Mouse (Mus musculus) cerebellum, postnatal 4 days (tissue): Measurements from ENCODE around the gene Catsper3.
A peak's percentile ranks its signal among the peaks of the same experiment; 100 is the strongest.

Experiments used
- DNase-seq, 2 experiments: peaks; one replicate each; pipeline ENCODE4 v3.0.0; 2022; ENCODE audit warnings: low spot score in 2 of 2, mixed read lengths in 1 of 2

Catsper3 gene

GRCm38 (mm10) chr13:55784268-55784667 is at the start of gene Catsper3:
Gene Catsper3 (plus strand): TSS chr13:55784568.
- DNase-seq: no peak

- no peak for DNase-seq
These were observed 46.5 kb upstream of the Catsper3 start for GRCm38 (mm10) chr13:55737885-55738284.

- DNase-seq: no peak
These were observed 42.1 kb upstream of the Catsper3 start for GRCm38 (mm10) chr13:55742306-55742705.

GRCm38 (mm10) chr13:55754380-55754779 is 30.0 kb upstream of the Catsper3 start:
- DNase-seq: no peak

GRCm38 (mm10) chr13:55756789-55757188 is 27.6 kb upstream of the Catsper3 start:
- DNase-seq: no peak

- no peak for DNase-seq
These were observed 26.7 kb upstream of the Catsper3 start for GRCm38 (mm10) chr13:55757645-55758044.

- no peak for DNase-seq
These were observed 23.8 kb upstream of the Catsper3 start for GRCm38 (mm10) chr13:55760576-55760975.

- no peak for DNase-seq
These were observed 22.9 kb upstream of the Catsper3 start for GRCm38 (mm10) chr13:55761486-55761885.

- DNase-seq: no peak
These were observed 10.0 kb upstream of the Catsper3 start for GRCm38 (mm10) chr13:55774352-55774751.

- DNase-seq: no peak
These were observed 9.3 kb upstream of the Catsper3 start for GRCm38 (mm10) chr13:55775056-55775455.

GRCm38 (mm10) chr13:55786120-55786519 is 1.8 kb downstream of the Catsper3 start:
- DNase-seq: no peak

- DNase-seq: no peak
These were observed 16.9 kb downstream of the Catsper3 start for GRCm38 (mm10) chr13:55801246-55801645.

- no peak for DNase-seq
These were observed 19.6 kb downstream of the Catsper3 start for GRCm38 (mm10) chr13:55803973-55804372.

GRCm38 (mm10) chr13:55809041-55809623 is 24.8 kb downstream of the Catsper3 start:
- no peak for DNase-seq

- DNase-seq: no peak
These were observed 25.3 kb downstream of the Catsper3 start for GRCm38 (mm10) chr13:55809707-55810106.

- no peak for DNase-seq
These were observed 26.6 kb downstream of the Catsper3 start for GRCm38 (mm10) chr13:55810947-55811346.

GRCm38 (mm10) chr13:55813490-55814016 is 29.2 kb downstream of the Catsper3 start:
- DNase-seq: no peak

- DNase-seq: no peak
These were observed 30.5 kb downstream of the Catsper3 start for GRCm38 (mm10) chr13:55814834-55815233.

- DNase-seq: no peak
These were observed 38.1 kb downstream of the Catsper3 start for GRCm38 (mm10) chr13:55822499-55822898.

- no peak for DNase-seq
These were observed 40.0 kb downstream of the Catsper3 start for GRCm38 (mm10) chr13:55824151-55824945.

- peak in 1 of 2 experiments; percentile 30 for DNase-seq
These were observed 40.9 kb downstream of the Catsper3 start for GRCm38 (mm10) chr13:55825245-55825681.

GRCm38 (mm10) chr13:55826008-55826671 is 41.8 kb downstream of the Catsper3 start:
- DNase-seq: peak in 1 of 2 experiments; percentile 38
